Mouse (Mus musculus) liver, postnatal 0 days (tissue): Measurements from ENCODE around the gene Epb41.

Source experiments
- CTCF ChIP-seq: sonication (generic); IDR thresholded peaks from 2 replicates; pipeline ENCODE4 v1.5.1; 2016; ENCODE audit warnings: antibody characterized with exemption, low read depth
- EP300 ChIP-seq: IDR thresholded peaks from 2 replicates; pipeline ENCODE4 v1.6.1; 2016; ENCODE audit warnings: antibody characterized with exemption, low read depth, mild to moderate bottlenecking

GRCm38 (mm10) chr4:132037991-132038390 lies 37.1 kb downstream of the Epb41 start:
- TF ChIP-seq CTCF (no peak), EP300 (no peak)
